Mouse (Mus musculus) MEL (cell line): ENCODE data around the gene Ghr. TPM values are rescaled to one million over a fixed set of nuclear protein-coding genes. Genes with fewer than 3 reads are reported as not detected.

Experiments used
- DNase-seq: peaks from one replicate; pipeline ENCODE4 v3.0.0; 2011; ENCODE audit warnings: low read depth, low spot score
- H3K27ac ChIP-seq: 2 replicates; pipeline ENCODE4 v1.5.1; 2012; ENCODE audit warnings: low read depth, mild to moderate bottlenecking, control low read depth, low read length, moderate library complexity; ENCODE audit not compliant: control insufficient read depth
- H3K27me3 ChIP-seq, 2 experiments: fragments of 150-350 bp in 1 of 2; sonication (generic) in 1 of 2; 2 replicates each; pipeline ENCODE4 v1.6.1; 2012; ENCODE audit warnings: low read length in 2 of 2, mild to moderate bottlenecking in 2 of 2, improper control_type of control experiment in 1 of 2, moderate library complexity in 1 of 2; ENCODE audit not compliant: insufficient read depth in 2 of 2, control insufficient read depth in 1 of 2
- H3K36me3 ChIP-seq, 2 experiments: 2 replicates each; pipeline ENCODE4 v1.6.1; 2012 to 2014; ENCODE audit warnings: low read length in 2 of 2, improper control_type of control experiment in 1 of 2, inconsistent platforms in 1 of 2, mild to moderate bottlenecking in 1 of 2; ENCODE audit not compliant: insufficient read depth in 2 of 2, control insufficient read depth in 1 of 2
- H3K4me1 ChIP-seq, 2 experiments: fragments of 150-350 bp in 1 of 2; sonication (generic) in 1 of 2; 2 replicates each; pipeline ENCODE4 v1.6.1; 2012; ENCODE audit warnings: low read length in 2 of 2, improper control_type of control experiment in 1 of 2, mild to moderate bottlenecking in 1 of 2; ENCODE audit not compliant: insufficient read depth in 2 of 2, control insufficient read depth in 1 of 2
- H3K4me3 ChIP-seq, 2 experiments: fragments of 150-350 bp in 1 of 2; sonication (generic) in 1 of 2; 2 replicates each; pipeline ENCODE4 v1.5.1; 2012; ENCODE audit warnings: low read depth in 2 of 2, low read length in 2 of 2, mild to moderate bottlenecking in 2 of 2, moderate library complexity in 2 of 2, control low read depth in 1 of 2, improper control_type of control experiment in 1 of 2; ENCODE audit not compliant: control insufficient read depth in 1 of 2, insufficient read depth in 1 of 2
- H3K79me2 ChIP-seq: 2 replicates; pipeline ENCODE4 v1.6.1; 2012; ENCODE audit warnings: mild to moderate bottlenecking, low read length, moderate library complexity; ENCODE audit not compliant: control insufficient read depth, poor library complexity, insufficient read depth
- H3K9ac ChIP-seq: 2 replicates; pipeline ENCODE4 v1.6.1; 2012; ENCODE audit warnings: low read depth, mild to moderate bottlenecking, control low read depth, low read length, moderate library complexity; ENCODE audit not compliant: control insufficient read depth, poor library complexity, severe bottlenecking
- H3K9me3 ChIP-seq: fragments of 150-350 bp; sonication (generic); replicated peaks from 2 replicates; pipeline ENCODE4 v1.6.1; 2012; ENCODE audit warnings: mild to moderate bottlenecking, low read length, improper control_type of control experiment, moderate library complexity; ENCODE audit not compliant: insufficient read depth
- BHLHE40 ChIP-seq: IDR thresholded peaks from 2 replicates; pipeline ENCODE4 v1.6.1; 2012; ENCODE audit warnings: low read depth, mild to moderate bottlenecking, inconsistent platforms, low read length, improper control_type of control experiment, borderline replicate concordance
- CHD1 ChIP-seq: IDR thresholded peaks from 2 replicates; pipeline ENCODE4 v1.6.1; 2012; ENCODE audit warnings: low read depth, mild to moderate bottlenecking, inconsistent platforms, low read length, improper control_type of control experiment
- CHD2 ChIP-seq: IDR thresholded peaks from 2 replicates; pipeline ENCODE4 v1.6.1; 2011; ENCODE audit warnings: low read length, improper control_type of control experiment
- CTCF ChIP-seq, 3 experiments: IDR thresholded peaks in 2 of 3; conservative IDR thresholded peaks in 1 of 3; 2 replicates each; pipeline ENCODE4 v1.5.1; 2011 to 2012; ENCODE audit warnings: low read length in 3 of 3, low read depth in 2 of 3, mild to moderate bottlenecking in 2 of 3, improper control_type of control experiment in 1 of 3, inconsistent platforms in 1 of 3, mixed read lengths in 1 of 3, moderate library complexity in 1 of 3; ENCODE audit not compliant: control insufficient read depth in 1 of 3, insufficient read depth in 1 of 3, poor library complexity in 1 of 3, severe bottlenecking in 1 of 3
- E2F4 ChIP-seq: IDR thresholded peaks from 2 replicates; pipeline ENCODE4 v1.6.1; 2011; ENCODE audit warnings: low read depth, low read length, improper control_type of control experiment, borderline replicate concordance
- GABPA ChIP-seq: IDR thresholded peaks from 2 replicates; pipeline ENCODE4 v1.6.1; 2012; ENCODE audit warnings: low read depth, mild to moderate bottlenecking, inconsistent platforms, low read length, improper control_type of control experiment, moderate library complexity
- GATA1 ChIP-seq: IDR thresholded peaks from 2 replicates; pipeline ENCODE4 v1.6.1; 2011; ENCODE audit warnings: low read depth, low read length, improper control_type of control experiment
- HCFC1 ChIP-seq: IDR thresholded peaks from 2 replicates; pipeline ENCODE4 v1.6.1; 2012; ENCODE audit warnings: low read depth, mild to moderate bottlenecking, inconsistent platforms, low read length, improper control_type of control experiment, moderate library complexity
- JUND ChIP-seq: IDR thresholded peaks from 2 replicates; pipeline ENCODE4 v1.6.1; 2011; ENCODE audit warnings: low read depth, mild to moderate bottlenecking, improper control_type of control experiment, low read length
- KAT2A ChIP-seq: conservative IDR thresholded peaks from 2 replicates; pipeline ENCODE4 v1.6.1; 2012; ENCODE audit warnings: low read depth, low read length, improper control_type of control experiment, inconsistent platforms
- MAFK ChIP-seq: IDR thresholded peaks from 2 replicates; pipeline ENCODE4 v1.6.1; 2011; ENCODE audit warnings: low read depth, mild to moderate bottlenecking, low read length, improper control_type of control experiment, borderline replicate concordance
- MAX ChIP-seq: IDR thresholded peaks from 2 replicates; pipeline ENCODE4 v1.6.1; 2011; ENCODE audit warnings: low read length, improper control_type of control experiment
- MEF2A ChIP-seq: IDR thresholded peaks from 2 replicates; pipeline ENCODE4 v1.6.1; 2014; ENCODE audit warnings: low read depth, mild to moderate bottlenecking, inconsistent platforms, low read length, improper control_type of control experiment; ENCODE audit not compliant: poor library complexity, insufficient replicate concordance, severe bottlenecking; ENCODE audit errors: extremely low read depth
- MXI1 ChIP-seq: IDR thresholded peaks from 2 replicates; pipeline ENCODE4 v1.6.1; 2011; ENCODE audit warnings: mild to moderate bottlenecking, low read depth, low read length, improper control_type of control experiment
- MYC ChIP-seq: IDR thresholded peaks from 2 replicates; pipeline ENCODE4 v1.6.1; 2011; ENCODE audit warnings: low read depth, mild to moderate bottlenecking, low read length, improper control_type of control experiment, moderate library complexity
- NRF1 ChIP-seq: IDR thresholded peaks from 2 replicates; pipeline ENCODE4 v1.6.1; 2014; ENCODE audit warnings: low read depth, mild to moderate bottlenecking, inconsistent platforms, low read length, improper control_type of control experiment, moderate library complexity; ENCODE audit not compliant: poor library complexity, insufficient read depth, severe bottlenecking
- POLR2AphosphoS2 ChIP-seq: IDR thresholded peaks from 2 replicates; pipeline ENCODE4 v1.6.1; 2011; ENCODE audit warnings: low read length, improper control_type of control experiment
- POLR2AphosphoS5 ChIP-seq: IDR thresholded peaks from 2 replicates; pipeline ENCODE4 v1.6.1; 2012; ENCODE audit warnings: low read depth, borderline replicate concordance, mild to moderate bottlenecking, inconsistent platforms, low read length, moderate library complexity, mixed read lengths
- RAD21 ChIP-seq: IDR thresholded peaks from 2 replicates; pipeline ENCODE4 v1.6.1; 2011; ENCODE audit warnings: mild to moderate bottlenecking, low read depth, low read length, improper control_type of control experiment
- RCOR1 ChIP-seq: IDR thresholded peaks from 2 replicates; pipeline ENCODE4 v1.6.1; 2012; ENCODE audit warnings: low read depth, mild to moderate bottlenecking, inconsistent platforms, low read length, improper control_type of control experiment
- TAL1 ChIP-seq: IDR thresholded peaks from 2 replicates; pipeline ENCODE4 v1.6.1; 2012; ENCODE audit warnings: mild to moderate bottlenecking, inconsistent platforms, low read length, moderate library complexity, mixed read lengths
- UBTF ChIP-seq: IDR thresholded peaks from 2 replicates; pipeline ENCODE4 v1.6.1; 2012; ENCODE audit warnings: low read depth, mild to moderate bottlenecking, inconsistent platforms, low read length, improper control_type of control experiment, moderate library complexity, borderline replicate concordance; ENCODE audit not compliant: insufficient read depth
- USF1 ChIP-seq: IDR thresholded peaks from 2 replicates; pipeline ENCODE4 v1.6.1; 2014; ENCODE audit warnings: low read depth, mild to moderate bottlenecking, inconsistent platforms, low read length, improper control_type of control experiment, moderate library complexity
- USF2 ChIP-seq, 2 experiments: IDR thresholded peaks; 2 replicates each; pipeline ENCODE4 v1.6.1; 2011 to 2012; ENCODE audit warnings: improper control_type of control experiment in 2 of 2, low read length in 2 of 2, borderline replicate concordance in 1 of 2, inconsistent platforms in 1 of 2, low read depth in 1 of 2, mild to moderate bottlenecking in 1 of 2; ENCODE audit not compliant: insufficient read depth in 1 of 2
- ZC3H11A ChIP-seq: IDR thresholded peaks from 2 replicates; pipeline ENCODE4 v1.6.1; 2012; ENCODE audit warnings: low read depth, mild to moderate bottlenecking, inconsistent platforms, low read length, improper control_type of control experiment
- polyA plus RNA-seq, 2 experiments: library from polyadenylated mRNA; stranded (reverse) in 1 of 2; unstranded in 1 of 2; fragments of >175 nt in 1 of 2; fragments of >200 nt in 1 of 2; gene quantifications; 2 replicates each; pipeline versions ENCODE4 v1.2.1 to v1.2.4; 2012; ENCODE audit warnings: low replicate concordance in 2 of 2, low read depth in 1 of 2; ENCODE audit not compliant: insufficient read length in 2 of 2, insufficient read depth in 1 of 2, missing spikeins in 1 of 2
- total RNA-seq: library from RNA; depleted of rRNA; stranded (reverse); fragments of 300-350 nt; gene quantifications from 2 replicates; pipeline ENCODE4 v1.2.3, GENCODE M21; 2012

Ghr gene
- total and polyA plus RNA-seq, 3 experiments = 0.07 TPM; not detected in 2

DNA sequence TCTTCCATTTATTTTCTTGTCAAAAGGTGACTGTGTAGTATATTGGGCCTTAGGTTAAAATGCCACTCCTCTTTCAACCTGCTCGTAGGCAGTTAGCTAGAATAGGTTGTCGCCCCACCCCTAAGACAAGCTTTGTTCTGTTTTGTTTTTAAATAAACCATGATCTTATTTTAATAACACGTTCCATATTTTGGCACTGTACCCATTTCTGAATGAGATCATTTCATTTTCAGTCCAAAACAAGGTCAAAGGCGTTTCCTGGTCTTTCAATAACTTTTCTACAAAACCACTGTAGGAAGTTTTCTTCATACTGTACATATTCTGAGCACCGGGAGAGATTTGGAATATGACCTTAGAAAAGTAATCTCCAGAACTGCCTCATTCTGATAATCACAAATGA lies 78.6 kb downstream of the Ghr start (continued):
- TF ChIP-seq RCOR1 = no peak

DNA sequence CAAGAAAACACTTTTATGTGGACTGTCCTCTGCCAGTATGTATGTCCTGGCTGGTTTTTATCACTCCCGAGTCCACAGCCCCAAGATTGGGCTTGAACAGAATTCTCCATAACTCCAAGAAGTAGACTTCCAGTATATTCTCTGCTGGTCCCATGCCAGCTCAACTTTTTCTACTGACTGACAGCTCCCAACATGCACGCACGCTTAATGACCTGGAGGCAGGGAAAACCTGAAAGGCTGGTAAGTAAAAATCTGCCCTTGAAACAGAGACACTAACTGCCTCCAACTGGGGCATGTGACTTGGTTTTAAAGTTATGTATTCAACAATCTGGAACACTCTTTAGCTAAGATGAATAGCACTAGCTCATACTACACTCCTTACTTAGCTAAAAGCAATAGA lies 81.6 kb downstream of the Ghr start:
- Histone ChIP-seq H3K4me3 (no peak overlapping the region), H3K27ac (no peak overlapping the region), H3K4me1 (no peaks in the 10 kb centered on the region), H3K36me3 (no peaks in the 10 kb centered on the region), H3K27me3 (no peaks in the 10 kb centered on the region), H3K9ac (no peak overlapping the region), H3K9me3 (no peaks in the 10 kb centered on the region), H3K79me2 (no peaks in the 10 kb centered on the region)
- DNase-seq = no peak
- TF ChIP-seq MAX (no peak), MYC (no peak), CHD1 (no peak), E2F4 (no peak), MAFK (no peak), ZC3H11A (no peak), CTCF (IDR thresholded peaks at IDR 0.05 in 2 of 3, conservative IDR thresholded peaks at IDR 0.05 in 1 of 3; ENCODE audit: control insufficient read depth in 1 of 3, insufficient read depth in 1 of 3, low read depth in 2 of 3, low read length in 3 of 3, poor library complexity in 1 of 3, severe bottlenecking in 1 of 3) (no peak), USF2 (IDR thresholded peaks at IDR 0.05; ENCODE audit: borderline replicate concordance in 1 of 2, insufficient read depth in 1 of 2, low read depth in 1 of 2, low read length in 2 of 2) (no peak), POLR2AphosphoS5 (no peak), USF1 (no peak), HCFC1 (no peak), UBTF (no peak), JUND (no peak), GATA1 (no peak)

DNA sequence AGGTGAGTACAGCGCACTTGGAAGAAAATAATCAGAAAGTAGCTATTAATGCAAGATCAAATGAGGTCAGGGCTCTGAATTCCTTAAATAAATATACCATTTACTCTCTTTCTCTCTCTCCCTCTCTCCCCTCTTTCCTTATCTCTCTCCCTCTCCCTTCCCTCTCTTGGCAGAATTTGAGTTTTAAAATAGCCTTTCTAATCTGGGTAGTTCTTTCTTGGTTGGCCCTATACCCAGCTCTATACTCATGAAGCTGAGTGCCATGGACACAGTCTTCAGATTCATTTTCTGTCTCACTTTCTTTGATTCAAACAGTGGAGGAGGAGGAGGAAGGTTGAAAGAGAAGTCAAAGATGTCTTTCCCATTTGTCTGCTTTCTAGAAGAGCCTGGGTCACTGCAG lies 84.3 kb downstream of the Ghr start:
- no peak overlapping the region for H3K27ac ChIP-seq
- DNase-seq = no peak
- no peak for TF ChIP-seq CHD2
- TF ChIP-seq TAL1 = no peak
- no peak for TF ChIP-seq CHD1
- TF ChIP-seq GABPA = no peak
- no peak for TF ChIP-seq POLR2AphosphoS2
- TF ChIP-seq E2F4 = no peak
- TF ChIP-seq MEF2A = no peak
- no peak for TF ChIP-seq NRF1
- no peak for TF ChIP-seq USF1
- TF ChIP-seq KAT2A = no peak
- TF ChIP-seq BHLHE40 = no peak
- no peak for TF ChIP-seq MXI1
- no peak for TF ChIP-seq JUND
- no peak for TF ChIP-seq RAD21
- no peak overlapping the region for H3K9ac ChIP-seq
- no peaks in the 10 kb centered on the region for H3K9me3 ChIP-seq
- H3K79me2 ChIP-seq = no peaks in the 10 kb centered on the region
- H3K4me3 ChIP-seq = no peak overlapping the region
- no peaks in the 10 kb centered on the region for H3K4me1 ChIP-seq
- no peaks in the 10 kb centered on the region for H3K27me3 ChIP-seq
- H3K36me3 ChIP-seq = no peaks in the 10 kb centered on the region
